Mouse (Mus musculus) intestine, embryonic 14.5 days (tissue): Measurements from ENCODE around the gene Wdr82. TPM values are rescaled to one million over a fixed set of nuclear protein-coding genes. Genes with fewer than 3 reads are reported as not detected.

Experiments
- ATAC-seq: fragments of 200-750 bp; cut with Nextera tagmentation; replicated peaks from 2 replicates; pipeline ENCODE4 v1.8.0; 2017; ENCODE audit warnings: low read depth, moderate number of reproducible peaks, moderate TSS enrichment, moderate library complexity; ENCODE audit not compliant: low FRiP score, low TSS enrichment
- DNase-seq: peaks from one replicate; pipeline ENCODE4 v3.0.0-alpha.2; 2018; ENCODE audit warnings: low spot score
- H3K27ac ChIP-seq: fragments of 300-500 bp; sonication (generic); 2 replicates; pipeline ENCODE4 v1.5.1; 2014; ENCODE audit warnings: low read depth, mild to moderate bottlenecking, control low read depth
- H3K27me3 ChIP-seq: fragments of 300-500 bp; sonication (generic); replicated peaks from 2 replicates; pipeline ENCODE4 v1.6.1; 2014; ENCODE audit warnings: low read length, control low read depth; ENCODE audit not compliant: control insufficient read depth, insufficient read depth
- H3K36me3 ChIP-seq: fragments of 300-500 bp; sonication (generic); 2 replicates; pipeline ENCODE4 v1.6.1; 2014; ENCODE audit warnings: low read length, control low read depth; ENCODE audit not compliant: control insufficient read depth, insufficient read depth
- H3K4me1 ChIP-seq: fragments of 300-500 bp; sonication (generic); replicated peaks from 2 replicates; pipeline ENCODE4 v1.6.1; 2014; ENCODE audit warnings: low read length, control low read depth, mixed read lengths; ENCODE audit not compliant: control insufficient read depth, insufficient read depth
- H3K4me2 ChIP-seq: fragments of 300-500 bp; sonication (generic); 2 replicates; pipeline ENCODE4 v1.6.1; 2014; ENCODE audit warnings: low read length
- H3K4me3 ChIP-seq: fragments of 300-500 bp; sonication (generic); 2 replicates; pipeline ENCODE4 v1.5.1; 2014; ENCODE audit warnings: low read depth, low read length, control low read depth, mixed read lengths
- H3K9ac ChIP-seq: fragments of 300-500 bp; sonication (generic); 2 replicates; pipeline ENCODE4 v1.6.1; 2014; ENCODE audit warnings: mild to moderate bottlenecking, low read length
- H3K9me3 ChIP-seq: fragments of 300-500 bp; sonication (generic); 2 replicates; pipeline ENCODE4 v1.6.1; 2016; ENCODE audit warnings: low read length, control low read depth; ENCODE audit not compliant: control insufficient read depth
- WGBS: fragments of 180-500 bp; shearing (Covaris S2); extraction: QIAGEN DNeasy Blood & Tissue Kit; methylation state at CpG from one replicate; pipeline ENCODE4 v1.1.7; 2014; 5-methylcytosine and 5-hydroxymethylcytosine counted together
- polyA plus RNA-seq: library from polyadenylated mRNA; unstranded; fragments of >200 nt; fragmentation: Nextera tagmentation; extraction: Ambion mirVana; gene quantifications from 2 replicates; pipeline ENCODE4 v1.2.1, GENCODE M21; 2014

The Wdr82 gene
- polyA plus RNA-seq, 1 experiment from 2014 or later, result 23.8 TPM

DNA sequence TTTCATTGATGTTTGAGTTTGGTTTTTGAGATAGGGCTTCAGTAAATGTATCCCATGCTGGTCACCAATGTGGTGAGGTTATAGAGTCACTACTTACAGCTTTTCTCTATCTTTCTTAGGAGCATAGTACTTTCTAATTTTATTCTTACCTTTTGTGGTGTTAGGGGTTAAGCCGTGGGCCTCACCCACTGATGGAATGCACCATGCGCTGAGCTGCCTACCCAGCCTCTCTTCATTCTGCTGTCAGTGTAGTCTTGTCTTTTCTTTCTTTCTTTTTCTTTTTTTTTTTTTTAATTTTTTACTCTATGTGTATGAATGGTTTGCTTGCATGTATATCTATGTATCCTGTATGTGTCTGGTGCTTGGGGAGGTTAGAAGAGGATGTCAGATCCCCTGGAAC, 8.7 kb downstream of the Wdr82 start:
- DNase-seq (no peak), ATAC-seq (no peak)
- H3K4me2 ChIP-seq, result no peak overlapping the region
- no peak overlapping the region for H3K9ac ChIP-seq
- H3K27me3 ChIP-seq, result no peaks in the 10 kb centered on the region
- peaks cover 83% of the 10 kb centered on the region for H3K36me3 ChIP-seq
- peaks cover 15% of the 10 kb centered on the region for H3K4me1 ChIP-seq
- WGBS, result 80% methylated on average over 2 of the region's 2 CpGs
- no peaks in the 10 kb centered on the region for H3K9me3 ChIP-seq
- no peak overlapping the region for H3K4me3 ChIP-seq
- H3K27ac ChIP-seq, result no peak overlapping the region

DNA sequence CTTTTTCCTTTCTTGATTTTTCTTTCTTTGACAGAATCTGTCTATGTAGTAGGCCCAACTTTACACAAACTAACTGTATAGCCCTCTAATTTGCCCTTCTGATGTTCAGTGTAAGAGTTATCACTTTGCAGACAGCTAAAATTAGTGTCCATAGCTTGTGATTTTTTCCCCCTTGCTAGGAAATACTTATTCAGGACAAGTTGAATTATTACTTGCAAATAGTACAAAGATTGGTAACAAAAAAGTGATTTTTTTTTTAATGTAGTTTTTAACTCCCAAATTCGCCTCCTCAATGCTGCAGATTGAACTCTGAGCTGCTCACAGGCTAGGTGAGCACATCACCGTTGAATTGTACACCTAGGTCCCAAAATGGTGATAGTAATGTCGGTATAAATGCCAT, 9.2 kb downstream of the Wdr82 start:
- Histone ChIP-seq H3K4me1 (peaks cover 10% of the 10 kb centered on the region), H3K4me2 (no peak overlapping the region), H3K27ac (no peak overlapping the region), H3K9ac (no peak overlapping the region), H3K27me3 (no peaks in the 10 kb centered on the region), H3K4me3 (no peak overlapping the region), H3K36me3 (peaks cover 88% of the 10 kb centered on the region), H3K9me3 (no peaks in the 10 kb centered on the region)
- WGBS, result 95% methylated on average over 3 of the region's 3 CpGs
- ATAC-seq, result no peak
- no peak for DNase-seq

DNA sequence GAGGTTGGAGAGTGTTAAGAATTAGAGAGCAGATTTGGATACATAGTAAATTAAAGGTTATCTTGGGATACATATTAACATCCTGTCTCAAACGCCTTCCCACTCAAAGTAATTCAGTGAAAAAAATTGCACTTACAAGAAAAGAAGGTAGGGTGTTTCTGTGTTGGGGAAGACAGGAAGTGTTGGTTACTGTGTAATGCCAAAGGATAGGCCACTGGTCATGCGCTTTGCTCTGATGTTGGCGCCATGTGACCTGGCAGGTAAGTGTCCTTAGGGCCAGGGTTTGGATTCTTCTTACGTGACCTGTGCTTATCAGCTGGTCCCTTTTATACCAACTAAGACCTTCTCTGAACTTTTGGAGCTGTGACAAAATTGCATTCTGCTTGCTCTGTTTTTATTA, 11.4 kb downstream of the Wdr82 start:
- DNase-seq (no peak), ATAC-seq (no peak)
- 91% methylated on average over 4 of the region's 4 CpGs for WGBS
- peaks cover 98% of the 10 kb centered on the region for H3K36me3 ChIP-seq
- no peak overlapping the region for H3K4me3 ChIP-seq
- no peak overlapping the region for H3K27ac ChIP-seq
- H3K4me2 ChIP-seq, result no peak overlapping the region
- H3K9ac ChIP-seq, result no peak overlapping the region
- no peaks in the 10 kb centered on the region for H3K27me3 ChIP-seq
- H3K4me1 ChIP-seq, result no peaks in the 10 kb centered on the region
- H3K9me3 ChIP-seq, result no peaks in the 10 kb centered on the region

DNA sequence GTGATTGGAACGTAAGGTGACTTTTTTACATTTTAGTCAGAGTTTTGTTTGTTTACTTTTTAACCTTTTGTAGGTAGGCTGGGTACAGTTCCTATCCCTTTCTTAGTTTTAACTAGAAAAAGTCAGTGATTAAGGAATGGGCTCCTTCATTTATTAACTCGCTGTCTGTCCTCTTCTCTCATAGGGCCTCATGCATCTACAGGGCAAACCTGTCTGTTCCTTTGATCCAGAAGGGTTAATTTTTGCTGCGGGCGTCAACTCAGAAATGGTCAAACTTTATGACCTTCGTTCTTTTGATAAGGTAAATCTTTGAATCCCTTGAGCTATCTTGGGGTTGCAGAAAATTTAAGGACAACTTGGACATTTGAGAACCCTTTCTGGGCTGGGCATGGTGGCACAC, 13.3 kb downstream of the Wdr82 start:
- H3K4me3 ChIP-seq, result no peak overlapping the region
- no peak overlapping the region for H3K9ac ChIP-seq
- peaks cover 98% of the 10 kb centered on the region for H3K36me3 ChIP-seq
- H3K4me1 ChIP-seq, result no peaks in the 10 kb centered on the region
- ATAC-seq (no peak), DNase-seq (no peak)
- no peaks in the 10 kb centered on the region for H3K9me3 ChIP-seq
- H3K27me3 ChIP-seq, result no peaks in the 10 kb centered on the region
- WGBS, result 79% methylated on average over 5 of the region's 5 CpGs
- H3K27ac ChIP-seq, result no peak overlapping the region
- H3K4me2 ChIP-seq, result no peak overlapping the region

DNA sequence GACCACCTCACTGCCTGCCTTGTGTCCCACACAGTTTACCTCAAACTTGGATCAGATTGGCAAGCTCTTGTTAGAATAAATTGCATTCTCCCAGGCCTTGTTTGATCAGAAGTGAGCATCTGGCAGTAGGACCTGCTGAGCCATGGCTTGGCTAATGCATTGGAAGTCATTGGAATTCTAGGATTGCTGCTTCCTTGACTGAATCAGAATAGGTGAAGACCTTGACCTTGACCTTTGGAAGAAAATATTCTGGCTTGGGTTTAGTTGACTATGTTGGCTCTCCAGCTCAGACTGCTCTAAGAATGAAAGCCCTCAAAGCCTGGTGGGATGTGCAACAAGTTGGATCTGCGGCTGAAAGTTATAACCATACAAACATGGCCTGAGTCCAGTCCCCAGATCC, 20.6 kb downstream of the Wdr82 start:
- 95% methylated on average over 1 of the region's 1 CpGs for WGBS
- no peak for DNase-seq
- Histone ChIP-seq H3K27me3 (no peaks in the 10 kb centered on the region), H3K9me3 (no peaks in the 10 kb centered on the region), H3K27ac (no peak overlapping the region), H3K9ac (no peak overlapping the region), H3K4me1 (no peaks in the 10 kb centered on the region), H3K4me2 (no peak overlapping the region), H3K4me3 (no peak overlapping the region), H3K36me3 (peaks cover 79% of the 10 kb centered on the region)
- ATAC-seq, result no peak

DNA sequence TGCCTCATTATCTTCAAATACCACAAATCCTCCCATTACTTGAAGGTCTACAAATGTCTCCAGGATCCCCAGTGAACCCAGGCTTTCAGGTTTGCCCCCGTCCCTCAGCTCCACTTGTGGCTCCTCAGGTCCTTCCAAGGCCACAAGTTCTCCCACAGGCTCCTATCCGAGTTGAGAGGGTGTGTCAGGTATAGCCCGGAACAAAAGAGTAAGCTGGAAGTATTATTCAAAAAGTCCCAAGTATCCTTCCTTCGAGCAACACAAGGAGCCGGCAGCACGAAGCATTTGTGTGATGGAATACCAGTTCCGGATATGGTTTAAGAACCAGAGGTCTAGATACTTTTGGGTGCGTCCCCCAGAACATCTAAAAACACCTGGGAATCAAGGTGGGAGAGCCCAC, 21.3 kb downstream of the Wdr82 start:
- Histone ChIP-seq H3K27ac (no peak overlapping the region), H3K4me1 (no peaks in the 10 kb centered on the region), H3K9me3 (no peaks in the 10 kb centered on the region), H3K9ac (no peak overlapping the region), H3K36me3 (peaks cover 73% of the 10 kb centered on the region), H3K4me2 (no peak overlapping the region), H3K4me3 (no peak overlapping the region), H3K27me3 (no peaks in the 10 kb centered on the region)
- ATAC-seq (no peak), DNase-seq (no peak)
- 92% methylated on average over 8 of the region's 8 CpGs for WGBS

DNA sequence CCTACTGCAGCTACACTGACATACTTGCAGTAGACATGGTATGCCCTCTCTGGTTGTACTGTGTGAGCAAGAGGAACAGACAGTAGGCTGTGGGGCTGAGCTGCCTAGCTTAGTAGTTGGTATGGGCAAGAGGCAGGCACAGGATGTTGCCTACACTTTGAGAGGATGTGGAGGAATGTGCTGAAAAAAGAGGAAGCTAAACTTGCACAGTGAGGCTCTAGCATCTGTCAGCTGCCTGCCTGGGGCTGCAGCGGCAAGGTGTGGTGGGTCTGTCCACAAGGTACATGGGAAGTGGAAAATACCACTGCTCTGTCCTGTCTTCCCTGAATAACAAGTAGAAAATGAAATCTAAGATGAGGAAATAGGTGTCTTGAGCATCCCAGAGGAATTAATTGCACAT, 22.3 kb downstream of the Wdr82 start:
- Histone ChIP-seq H3K9me3 (no peaks in the 10 kb centered on the region), H3K4me3 (no peak overlapping the region), H3K36me3 (peaks cover 64% of the 10 kb centered on the region), H3K9ac (no peak overlapping the region), H3K27me3 (no peaks in the 10 kb centered on the region), H3K4me1 (no peaks in the 10 kb centered on the region), H3K4me2 (no peak overlapping the region), H3K27ac (no peak overlapping the region)
- DNase-seq (no peak), ATAC-seq (no peak)
- WGBS, result 84% methylated on average over 1 of the region's 1 CpGs

DNA sequence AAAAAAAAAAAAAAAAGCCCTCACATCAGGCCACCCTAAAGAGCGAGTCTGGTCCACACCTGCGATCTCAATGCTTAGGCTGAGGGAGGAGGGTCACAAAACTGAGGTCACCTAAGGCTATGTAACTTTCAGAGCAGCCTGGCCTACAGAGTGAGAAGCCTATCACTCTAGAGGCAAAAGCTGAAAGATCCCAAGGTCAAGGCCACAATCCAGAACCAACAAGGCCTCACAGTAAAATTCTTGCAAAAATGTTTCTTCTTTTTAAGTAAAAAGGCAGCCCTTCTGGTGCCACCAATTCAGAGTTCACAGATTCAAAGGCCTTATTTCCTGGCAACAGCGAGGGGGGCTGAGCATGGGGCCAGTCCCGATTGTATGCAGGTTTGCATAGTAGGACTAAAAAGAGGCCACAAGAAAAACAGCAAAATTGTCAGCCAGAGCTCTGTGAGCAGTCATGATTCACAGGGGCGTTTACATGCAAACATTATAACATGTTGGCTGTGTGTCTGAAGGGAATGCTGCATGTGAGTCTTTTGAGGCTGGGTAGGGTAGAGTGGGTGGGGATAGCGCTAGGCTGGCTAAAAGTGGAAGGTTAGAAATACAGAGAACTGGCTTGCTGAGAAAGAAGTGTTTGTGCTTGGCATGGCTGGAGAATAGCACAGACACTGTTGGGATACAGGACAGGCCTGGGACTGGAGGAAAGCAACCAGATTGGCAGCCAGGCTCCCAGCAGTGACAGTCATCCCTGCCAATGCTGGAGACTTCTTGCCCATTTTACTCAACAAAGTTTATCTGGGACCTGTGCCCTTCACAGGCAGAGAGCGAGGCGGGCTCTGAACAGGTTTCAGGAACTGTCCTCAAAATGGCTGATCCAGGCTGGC, 23.4 kb downstream of the Wdr82 start:
- no peaks in the 10 kb centered on the region for H3K27me3 ChIP-seq
- peaks cover 52% of the 10 kb centered on the region for H3K36me3 ChIP-seq
- no peak overlapping the region for H3K9ac ChIP-seq
- no peaks in the 10 kb centered on the region for H3K9me3 ChIP-seq
- ATAC-seq, result no peak
- no peak for DNase-seq
- peaks cover 5% of the 10 kb centered on the region; the same call in 1 of the 2 replicates for H3K4me1 ChIP-seq
- no peak overlapping the region for H3K4me2 ChIP-seq
- H3K4me3 ChIP-seq, result no peak overlapping the region
- H3K27ac ChIP-seq, result no peak overlapping the region
- WGBS, result 89% methylated on average over 8 of the region's 8 CpGs

DNA sequence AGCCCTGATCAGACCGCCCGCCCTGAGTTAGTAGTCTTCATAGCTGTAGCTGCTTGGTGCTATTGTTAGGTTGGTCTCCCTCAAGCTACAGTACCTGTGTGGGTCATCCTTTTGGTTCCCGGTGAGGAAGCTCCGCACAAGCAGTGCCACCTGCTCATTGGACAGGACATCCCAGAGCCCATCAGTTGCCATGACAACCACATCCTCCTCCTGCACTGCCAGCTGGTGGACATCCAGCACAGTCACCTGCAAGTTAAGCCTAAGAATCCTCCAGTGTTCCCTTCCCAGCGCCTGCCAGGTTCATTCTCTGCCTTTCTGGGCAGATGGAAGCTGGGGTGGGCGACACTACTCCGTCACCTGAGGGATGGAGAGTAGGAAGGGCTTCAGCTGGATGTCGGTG, 25.0 kb downstream of the Wdr82 start:
- H3K4me2 ChIP-seq, result no peak overlapping the region
- no peaks in the 10 kb centered on the region for H3K27me3 ChIP-seq
- no peak overlapping the region for H3K9ac ChIP-seq
- H3K9me3 ChIP-seq, result no peaks in the 10 kb centered on the region
- DNase-seq (no peak), ATAC-seq (no peak)
- WGBS, result 86% methylated on average over 8 of the region's 8 CpGs
- peaks cover 11% of the 10 kb centered on the region for H3K4me1 ChIP-seq
- H3K4me3 ChIP-seq, result no peak overlapping the region
- H3K27ac ChIP-seq, result no peak overlapping the region
- peaks cover 37% of the 10 kb centered on the region for H3K36me3 ChIP-seq
